Mouse (Mus musculus) fat pad, adult 2 months (tissue): ENCODE data around the gene Chka.
A peak's percentile ranks its signal among the peaks of the same experiment; 100 is the strongest.

Source experiments
- DNase-seq: peaks from one replicate; pipeline ENCODE4 v3.0.0-alpha.2; 2011; ENCODE audit warnings: low read depth, low spot score; ENCODE audit errors: extremely low read depth

Gene Chka

GRCm38 (mm10) chr19:3884325-3884990 lies 32.9 kb downstream of the Chka start:
- DNase-seq = no peak

- DNase-seq = no peak
These were observed 37.5 kb downstream of the Chka start for GRCm38 (mm10) chr19:3889096-3889495.

GRCm38 (mm10) chr19:3890181-3890580 lies 38.6 kb downstream of the Chka start:
- no peak for DNase-seq

- DNase-seq = no peak
These were observed 42.1 kb downstream of the Chka start for GRCm38 (mm10) chr19:3893545-3894116.

- DNase-seq = no peak
These were observed 42.7 kb downstream of the Chka start for GRCm38 (mm10) chr19:3894294-3894693.

- DNase-seq = no peak
These were observed 43.6 kb downstream of the Chka start for GRCm38 (mm10) chr19:3895171-3895631.

GRCm38 (mm10) chr19:3896208-3896607 lies 44.6 kb downstream of the Chka start:
- DNase-seq = no peak

- DNase-seq = no peak
These were observed 46.0 kb downstream of the Chka start for GRCm38 (mm10) chr19:3897557-3897956.

- no peak for DNase-seq
These were observed 47.4 kb downstream of the Chka start for GRCm38 (mm10) chr19:3898952-3899351.

GRCm38 (mm10) chr19:3899618-3900017 lies 48.0 kb downstream of the Chka start:
- no peak for DNase-seq

GRCm38 (mm10) chr19:3902966-3903365 lies 51.4 kb downstream of the Chka start:
- no peak for DNase-seq

- no peak for DNase-seq
These were observed 52.2 kb downstream of the Chka start for GRCm38 (mm10) chr19:3903648-3904362.

- no peak for DNase-seq
These were observed 52.7 kb downstream of the Chka start for GRCm38 (mm10) chr19:3904363-3904675.

- DNase-seq = no peak
These were observed 53.8 kb downstream of the Chka start for GRCm38 (mm10) chr19:3905261-3905969.

- no peak for DNase-seq
These were observed 54.8 kb downstream of the Chka start for GRCm38 (mm10) chr19:3906326-3906725.

- DNase-seq = no peak
These were observed 55.5 kb downstream of the Chka start, which contains the start of gene Tcirg1 for GRCm38 (mm10) chr19:3906795-3907786. Tcirg1 (minus strand) TSS chr19:3907133.

- DNase-seq = no peak
These were observed 56.5 kb downstream of the Chka start for GRCm38 (mm10) chr19:3907876-3908660.

GRCm38 (mm10) chr19:3910206-3910605 lies 58.6 kb downstream of the Chka start:
- no peak for DNase-seq

- peak; percentile 90 for DNase-seq
These were observed 61.0 kb downstream of the Chka start, which contains the start of gene Ndufs8 for GRCm38 (mm10) chr19:3912337-3913204. Ndufs8 (minus strand) TSS chr19:3912774.
